Mouse (Mus musculus): Measurements from ENCODE around the gene Tgfbr3l. TPM values are rescaled to one million over a fixed set of nuclear protein-coding genes. Genes with fewer than 3 reads are reported as not detected.

Gene Tgfbr3l
- 4.7 and 5.9 TPM in 2 replicates for polyA plus RNA-seq (2014; fragmentation: Nextera tagmentation; extraction: Ambion mirVana)

DNA sequence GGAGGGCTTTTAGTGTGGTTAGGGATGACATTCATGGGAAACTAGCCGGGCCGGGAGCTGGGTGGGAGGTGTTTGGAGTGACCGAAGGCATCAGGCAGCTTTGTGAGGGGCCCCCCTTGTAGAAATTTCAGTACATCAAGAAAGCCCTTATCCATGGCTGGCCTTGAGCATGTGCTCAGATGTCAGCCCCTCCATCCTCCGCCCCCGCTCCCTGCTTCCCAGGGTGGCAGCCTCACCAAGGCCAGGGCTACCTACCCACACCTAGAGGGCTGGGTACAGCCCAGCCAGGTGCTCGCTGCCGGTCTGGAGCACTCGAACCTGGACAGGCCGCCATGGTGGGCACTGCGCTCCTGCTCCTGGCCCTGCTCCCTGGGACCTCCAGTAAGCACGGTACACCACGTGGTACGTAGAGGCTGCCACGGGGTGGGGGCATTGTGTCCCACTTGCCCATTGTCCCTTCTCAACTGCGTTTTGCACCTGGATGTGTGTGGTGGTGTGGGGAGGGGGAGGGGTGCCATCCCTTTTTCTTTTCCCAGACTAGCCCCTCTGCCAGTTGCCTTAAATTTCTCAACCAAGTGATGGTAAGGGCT lies at the start of gene Tgfbr3l:
Gene Tgfbr3l, plus strand, starts transcription at position 264 of the 590 bp plus-strand sequence.
- ATAC-seq (ENCODE audit: low FRiP score, low TSS enrichment) = no peak
- 86% methylated on average over 15 of the region's 15 CpGs for WGBS
- peak within 1 kb of the TSS; percentile 17; the same call in 1 of the 2 replicates for H3K27ac ChIP-seq (ENCODE audit: low read depth, low read length)
- H3K4me2 ChIP-seq (replicated peaks; ENCODE audit: low read depth, low read length) = 0 out of 2 replicates have a peak within 1 kb of the TSS, but pooled peaks have one; percentile 21
- H3K27me3 ChIP-seq (ENCODE audit: control insufficient read depth, insufficient read depth, low read length) = no peaks in the 10 kb centered on the region
- no peak within 1 kb of the TSS for H3K4me3 ChIP-seq (ENCODE audit: low read length)
- H3K36me3 ChIP-seq (ENCODE audit: control insufficient read depth, insufficient read depth, low read length) = peaks cover 55% of the 10 kb centered on the region
- no peak within 1 kb of the TSS for H3K9ac ChIP-seq (ENCODE audit: low read depth, low read length)
- H3K4me1 ChIP-seq (ENCODE audit: control insufficient read depth, insufficient read depth, low read length) = no peaks in the 10 kb centered on the region; the same call in 1 of the 2 replicates
- no peaks in the 10 kb centered on the region for H3K9me3 ChIP-seq (ENCODE audit: control insufficient read depth, low read length)

DNA sequence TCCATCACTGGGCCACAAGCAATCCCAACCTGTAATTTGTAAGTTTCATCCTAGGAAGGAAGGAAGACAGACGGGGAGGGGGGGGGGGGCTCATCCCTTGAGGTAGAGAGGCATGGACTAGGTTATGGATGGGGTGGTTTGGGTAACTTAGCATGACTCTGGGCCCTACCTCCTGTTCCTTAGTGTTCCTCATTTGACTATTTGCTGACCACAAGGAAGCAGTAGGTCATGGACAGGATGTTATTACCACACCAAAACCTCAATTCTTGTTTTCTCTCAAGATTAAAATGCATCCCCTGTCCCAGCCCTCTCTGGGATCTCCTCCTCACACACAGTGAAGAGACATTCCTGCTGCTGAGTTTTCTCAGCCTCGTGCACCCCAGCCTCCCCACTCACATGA lies 46.7 kb upstream of the Tgfbr3l start:
- Histone ChIP-seq H3K36me3 (ENCODE audit: control insufficient read depth, insufficient read depth, low read length) (peaks cover 3% of the 10 kb centered on the region; the same call in 1 of the 2 replicates), H3K9ac (ENCODE audit: low read depth, low read length) (no peak overlapping the region), H3K27me3 (ENCODE audit: control insufficient read depth, insufficient read depth, low read length) (peaks cover 17% of the 10 kb centered on the region; the same call in 1 of the 2 replicates), H3K4me2 (replicated peaks; ENCODE audit: low read depth, low read length) (no peak overlapping the region), H3K4me1 (ENCODE audit: control insufficient read depth, insufficient read depth, low read length) (0 out of 2 replicates have a peak, but pooled peaks cover under 1% of the 10 kb centered on the region), H3K4me3 (ENCODE audit: low read length) (no peak overlapping the region), H3K9me3 (ENCODE audit: control insufficient read depth, low read length) (no peaks in the 10 kb centered on the region), H3K27ac (ENCODE audit: low read depth, low read length) (no peak overlapping the region)
- no peak for ATAC-seq (ENCODE audit: low FRiP score, low TSS enrichment)
- 61% methylated on average over 2 of the region's 2 CpGs for whole genome bisulfite sequencing

DNA sequence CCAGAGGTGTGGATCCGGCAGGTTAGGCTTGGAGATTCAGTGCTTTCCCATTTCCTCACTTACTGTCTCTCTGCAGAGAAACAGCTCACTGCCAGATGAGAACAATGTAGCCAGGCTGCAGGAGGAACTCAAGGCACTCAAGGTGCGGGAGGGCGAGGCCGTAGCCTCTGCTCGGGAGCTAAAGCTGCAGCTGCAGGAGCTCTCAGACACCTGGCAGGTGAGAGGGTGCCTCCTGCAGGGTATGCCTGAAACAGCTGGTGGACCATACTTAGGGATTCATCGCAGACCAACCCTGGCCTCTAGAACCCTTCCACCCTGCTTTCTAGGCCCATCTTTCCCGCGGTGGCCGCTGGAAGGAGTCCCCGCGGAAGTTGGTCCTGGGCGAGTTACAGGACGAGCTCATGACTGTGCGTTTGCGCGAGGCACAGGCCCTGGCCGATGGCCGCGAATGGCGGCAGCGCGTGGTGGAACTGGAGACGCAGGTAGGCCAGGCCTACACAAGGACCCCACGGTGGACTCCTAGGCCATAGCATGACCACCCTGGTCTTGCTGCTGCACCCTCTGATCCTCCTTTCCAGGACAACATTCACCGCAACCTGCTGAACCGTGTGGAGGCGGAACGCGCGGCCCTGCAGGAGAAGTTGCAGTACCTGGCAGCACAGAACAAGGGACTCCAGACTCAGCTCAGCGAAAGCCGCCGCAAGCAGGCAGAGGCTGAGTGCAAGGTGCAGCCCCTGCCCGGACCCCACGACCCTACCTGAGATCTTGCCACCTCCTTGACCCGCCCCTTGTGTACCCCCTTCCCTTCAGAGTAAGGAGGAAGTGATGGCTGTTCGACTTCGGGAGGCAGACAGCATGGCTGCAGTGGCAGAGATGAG lies 42.5 kb upstream of the Tgfbr3l start:
- ATAC-seq (ENCODE audit: low FRiP score, low TSS enrichment) = peak; percentile 30
- Histone ChIP-seq H3K9me3 (ENCODE audit: control insufficient read depth, low read length) (no peaks in the 10 kb centered on the region), H3K4me1 (ENCODE audit: control insufficient read depth, insufficient read depth, low read length) (peaks cover 8% of the 10 kb centered on the region; the same call in 1 of the 2 replicates), H3K9ac (ENCODE audit: low read depth, low read length) (peak overlapping the region; percentile 47; the same call in 1 of the 2 replicates), H3K27me3 (ENCODE audit: control insufficient read depth, insufficient read depth, low read length) (peaks cover 23% of the 10 kb centered on the region), H3K27ac (ENCODE audit: low read depth, low read length) (no peak overlapping the region), H3K4me2 (replicated peaks; ENCODE audit: low read depth, low read length) (peak overlapping the region; percentile 38), H3K36me3 (ENCODE audit: control insufficient read depth, insufficient read depth, low read length) (peaks cover 3% of the 10 kb centered on the region; the same call in 1 of the 2 replicates), H3K4me3 (ENCODE audit: low read length) (peak overlapping the region; percentile 21)
- 14% methylated on average over 38 of the region's 38 CpGs for WGBS

DNA sequence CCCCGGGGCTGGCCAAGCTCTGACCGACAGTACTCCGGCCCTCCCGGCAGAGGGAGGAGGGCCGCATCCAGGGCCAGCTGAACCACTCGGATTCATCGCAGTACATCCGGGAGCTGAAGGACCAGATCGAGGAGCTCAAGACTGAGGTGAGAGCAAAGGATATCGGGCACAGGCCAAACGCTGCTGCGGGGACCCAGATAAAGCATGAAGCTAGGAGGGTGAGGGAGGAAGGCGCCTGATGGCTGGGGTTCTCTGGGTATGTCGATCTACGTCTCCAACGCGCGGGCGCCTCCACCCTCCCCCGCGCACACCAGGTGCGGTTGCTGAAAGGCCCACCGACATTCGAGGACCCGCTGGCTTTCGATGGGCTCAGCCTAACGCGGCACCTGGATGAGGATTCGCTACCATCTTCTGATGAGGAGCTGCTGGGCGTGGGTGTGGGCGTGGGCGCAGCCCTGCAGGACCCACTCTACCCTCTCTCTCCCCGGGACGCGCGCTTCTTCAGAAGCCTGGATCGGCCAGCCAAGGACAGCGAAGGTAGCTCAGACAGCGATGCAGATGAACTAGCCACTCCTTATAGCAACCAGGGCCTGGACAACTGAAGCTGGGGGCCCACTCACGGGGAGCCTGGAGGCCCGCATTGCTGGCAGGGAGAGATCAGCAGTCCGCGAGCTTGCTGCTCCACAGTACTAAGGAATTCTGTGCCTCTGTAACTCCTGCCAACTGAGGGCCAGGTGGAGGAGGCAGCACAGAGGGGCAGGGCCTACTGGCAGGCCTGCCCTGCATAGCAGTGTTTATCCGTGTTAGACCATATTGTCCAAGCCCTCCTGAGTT lies 41.6 kb upstream of the Tgfbr3l start:
- peak; percentile 32; the same call in 1 of the 2 replicates for ATAC-seq (ENCODE audit: low FRiP score, low TSS enrichment)
- H3K36me3 ChIP-seq (ENCODE audit: control insufficient read depth, insufficient read depth, low read length) = peaks cover 3% of the 10 kb centered on the region; the same call in 1 of the 2 replicates
- peak overlapping the region; percentile 47 for H3K9ac ChIP-seq (ENCODE audit: low read depth, low read length)
- H3K4me3 ChIP-seq (ENCODE audit: low read length) = peak overlapping the region; percentile 21
- H3K27ac ChIP-seq (ENCODE audit: low read depth, low read length) = no peak overlapping the region
- WGBS = 12% methylated on average over 42 of the region's 44 CpGs
- H3K27me3 ChIP-seq (ENCODE audit: control insufficient read depth, insufficient read depth, low read length) = peaks cover 23% of the 10 kb centered on the region
- no peaks in the 10 kb centered on the region for H3K9me3 ChIP-seq (ENCODE audit: control insufficient read depth, low read length)
- H3K4me2 ChIP-seq (replicated peaks; ENCODE audit: low read depth, low read length) = peak overlapping the region; percentile 38
- peaks cover 8% of the 10 kb centered on the region; the same call in 1 of the 2 replicates for H3K4me1 ChIP-seq (ENCODE audit: control insufficient read depth, insufficient read depth, low read length)

DNA sequence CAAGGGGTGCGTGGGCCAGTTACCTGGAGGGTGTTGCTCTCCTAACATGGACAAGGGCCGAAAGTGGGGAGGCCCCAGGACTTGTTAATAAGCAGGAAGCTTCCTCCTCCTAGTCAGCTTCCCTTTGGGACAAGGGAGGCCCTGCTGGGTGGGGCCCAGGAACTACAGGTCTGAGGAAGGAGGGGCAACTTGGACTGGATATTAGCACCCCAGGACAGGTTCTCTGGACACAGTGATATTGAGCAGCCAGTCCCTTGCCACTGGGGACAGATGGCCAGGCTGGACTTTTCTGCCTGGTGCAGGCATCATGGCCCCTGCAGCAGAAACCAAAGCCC lies 41.0 kb upstream of the Tgfbr3l start:
- Histone ChIP-seq H3K27me3 (ENCODE audit: control insufficient read depth, insufficient read depth, low read length) (peaks cover 23% of the 10 kb centered on the region), H3K4me2 (replicated peaks; ENCODE audit: low read depth, low read length) (peak overlapping the region; percentile 38; the same call in 1 of the 2 replicates)
- ATAC-seq (ENCODE audit: low FRiP score, low TSS enrichment) = no peak

DNA sequence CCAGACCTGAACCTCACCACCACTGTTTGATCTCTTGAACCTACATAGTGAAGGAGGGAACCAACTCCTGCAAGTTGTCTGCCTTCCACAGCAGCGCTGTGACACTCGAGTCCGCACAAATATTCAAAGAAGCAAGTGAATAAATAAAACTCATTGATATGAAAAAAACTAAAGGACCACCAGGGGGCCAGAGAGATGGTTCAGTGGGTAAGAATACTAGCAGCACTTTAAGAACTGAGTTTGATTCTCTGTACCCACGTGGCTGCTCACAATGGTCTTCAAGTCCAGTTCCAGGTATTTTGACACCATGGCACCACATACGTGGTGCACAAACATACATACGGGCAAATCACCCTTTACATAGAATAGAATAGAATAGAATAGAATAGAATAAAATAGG lies 36.9 kb upstream of the Tgfbr3l start:
- WGBS = 86% methylated on average over 6 of the region's 6 CpGs
- Histone ChIP-seq H3K4me2 (replicated peaks; ENCODE audit: low read depth, low read length) (no peak overlapping the region), H3K4me3 (ENCODE audit: low read length) (no peak overlapping the region), H3K27me3 (ENCODE audit: control insufficient read depth, insufficient read depth, low read length) (peaks cover 25% of the 10 kb centered on the region), H3K9ac (ENCODE audit: low read depth, low read length) (no peak overlapping the region), H3K27ac (ENCODE audit: low read depth, low read length) (no peak overlapping the region), H3K4me1 (ENCODE audit: control insufficient read depth, insufficient read depth, low read length) (peaks cover 13% of the 10 kb centered on the region; the same call in 1 of the 2 replicates), H3K36me3 (ENCODE audit: control insufficient read depth, insufficient read depth, low read length) (no peaks in the 10 kb centered on the region), H3K9me3 (ENCODE audit: control insufficient read depth, low read length) (no peaks in the 10 kb centered on the region)
- ATAC-seq (ENCODE audit: low FRiP score, low TSS enrichment) = no peak

More for the DNA sequence above, 41.0 kb upstream of the Tgfbr3l start:
- WGBS = 66% methylated on average over 2 of the region's 2 CpGs
- no peaks in the 10 kb centered on the region for H3K9me3 ChIP-seq (ENCODE audit: control insufficient read depth, low read length)
- no peak overlapping the region for H3K27ac ChIP-seq (ENCODE audit: low read depth, low read length)
- peaks cover 8% of the 10 kb centered on the region; the same call in 1 of the 2 replicates for H3K4me1 ChIP-seq (ENCODE audit: control insufficient read depth, insufficient read depth, low read length)
- H3K9ac ChIP-seq (ENCODE audit: low read depth, low read length) = no peak overlapping the region; the same call in 1 of the 2 replicates
- H3K4me3 ChIP-seq (ENCODE audit: low read length) = no peak overlapping the region
- peaks cover 3% of the 10 kb centered on the region; the same call in 1 of the 2 replicates for H3K36me3 ChIP-seq (ENCODE audit: control insufficient read depth, insufficient read depth, low read length)

DNA sequence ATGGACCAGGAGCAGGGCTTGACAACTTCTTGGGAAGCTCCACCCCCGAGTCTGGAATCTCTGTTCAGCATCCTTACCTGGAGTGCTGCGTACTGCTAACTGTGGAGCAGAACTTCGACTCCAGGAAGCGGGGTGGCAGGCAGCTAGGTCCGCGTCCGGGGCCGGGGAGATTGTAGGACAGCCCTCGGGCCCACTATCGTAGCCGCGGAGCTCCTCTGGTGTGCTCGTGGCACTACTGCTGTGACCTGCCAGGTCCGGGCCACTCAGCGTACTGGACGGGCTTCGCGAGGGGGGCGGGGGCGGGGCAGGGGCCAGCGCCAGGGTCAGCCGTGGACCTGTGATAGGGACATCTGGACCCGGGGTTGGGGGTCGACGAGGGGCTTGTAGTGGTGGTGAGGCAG lies 35.2 kb upstream of the Tgfbr3l start:
- Histone ChIP-seq H3K4me3 (ENCODE audit: low read length) (peak overlapping the region; percentile 34), H3K9me3 (ENCODE audit: control insufficient read depth, low read length) (no peaks in the 10 kb centered on the region), H3K27me3 (ENCODE audit: control insufficient read depth, insufficient read depth, low read length) (peaks cover 32% of the 10 kb centered on the region), H3K27ac (ENCODE audit: low read depth, low read length) (no peak overlapping the region), H3K4me2 (replicated peaks; ENCODE audit: low read depth, low read length) (peak overlapping the region; percentile 53), H3K9ac (ENCODE audit: low read depth, low read length) (peak overlapping the region; percentile 19), H3K4me1 (ENCODE audit: control insufficient read depth, insufficient read depth, low read length) (peaks cover 7% of the 10 kb centered on the region; the same call in 1 of the 2 replicates), H3K36me3 (ENCODE audit: control insufficient read depth, insufficient read depth, low read length) (no peaks in the 10 kb centered on the region)
- peak; percentile 11 for ATAC-seq (ENCODE audit: low FRiP score, low TSS enrichment)
- WGBS = under 1% methylated on average over 25 of the region's 25 CpGs

DNA sequence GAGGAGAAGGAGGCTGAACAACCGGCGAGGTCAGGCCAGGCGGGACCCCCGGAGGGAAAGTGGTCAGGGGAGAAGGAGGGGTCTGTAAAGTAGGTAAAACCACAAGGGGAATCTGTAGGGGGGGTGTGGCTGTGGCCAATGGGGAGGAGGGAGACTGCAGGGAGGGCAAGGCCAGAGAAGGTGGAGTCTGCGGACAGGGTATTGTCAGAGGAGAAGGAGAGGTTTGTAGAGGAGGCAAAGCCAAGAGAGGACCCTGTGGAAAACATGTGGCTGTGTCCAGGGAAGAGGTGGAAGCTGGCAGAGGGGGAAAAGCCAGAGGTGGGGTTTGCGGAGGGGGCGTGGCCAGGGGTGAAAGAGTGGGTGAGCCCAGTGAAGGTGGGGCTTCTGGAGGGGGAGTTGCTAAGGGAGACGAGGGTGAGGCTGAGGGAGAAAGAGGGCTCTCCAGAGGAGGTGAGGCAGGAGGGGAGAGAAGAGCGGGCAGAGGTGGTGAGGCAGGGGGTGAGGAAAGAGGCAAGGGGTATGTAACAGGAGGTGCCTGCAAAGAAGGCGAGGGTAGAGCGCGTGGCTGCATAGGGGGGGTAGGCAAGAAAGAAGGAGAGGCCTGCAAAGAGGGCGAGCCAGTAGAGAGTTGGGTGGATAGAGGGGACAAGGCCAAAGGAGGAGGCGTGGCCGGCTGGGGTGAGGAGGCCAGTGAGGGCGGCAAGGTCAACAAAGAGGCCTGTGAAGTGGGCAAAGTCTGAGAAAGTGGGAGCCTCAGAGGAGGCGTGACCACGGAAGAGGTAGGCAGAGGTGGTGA lies 34.6 kb upstream of the Tgfbr3l start:
- WGBS = 4% methylated on average over 18 of the region's 18 CpGs
- Histone ChIP-seq H3K36me3 (ENCODE audit: control insufficient read depth, insufficient read depth, low read length) (no peaks in the 10 kb centered on the region), H3K9ac (ENCODE audit: low read depth, low read length) (peak overlapping the region; percentile 19; the same call in 1 of the 2 replicates), H3K27me3 (ENCODE audit: control insufficient read depth, insufficient read depth, low read length) (peaks cover 37% of the 10 kb centered on the region), H3K4me3 (ENCODE audit: low read length) (peak overlapping the region; percentile 34), H3K4me1 (ENCODE audit: control insufficient read depth, insufficient read depth, low read length) (peaks cover 7% of the 10 kb centered on the region; the same call in 1 of the 2 replicates), H3K27ac (ENCODE audit: low read depth, low read length) (no peak overlapping the region), H3K9me3 (ENCODE audit: control insufficient read depth, low read length) (no peaks in the 10 kb centered on the region), H3K4me2 (replicated peaks; ENCODE audit: low read depth, low read length) (peak overlapping the region; percentile 53)
- peak; percentile 33 for ATAC-seq (ENCODE audit: low FRiP score, low TSS enrichment)

All from kidney, embryonic 14.5 days (tissue).